Mouse (Mus musculus): ENCODE data around the gene Padi4.

DNA sequence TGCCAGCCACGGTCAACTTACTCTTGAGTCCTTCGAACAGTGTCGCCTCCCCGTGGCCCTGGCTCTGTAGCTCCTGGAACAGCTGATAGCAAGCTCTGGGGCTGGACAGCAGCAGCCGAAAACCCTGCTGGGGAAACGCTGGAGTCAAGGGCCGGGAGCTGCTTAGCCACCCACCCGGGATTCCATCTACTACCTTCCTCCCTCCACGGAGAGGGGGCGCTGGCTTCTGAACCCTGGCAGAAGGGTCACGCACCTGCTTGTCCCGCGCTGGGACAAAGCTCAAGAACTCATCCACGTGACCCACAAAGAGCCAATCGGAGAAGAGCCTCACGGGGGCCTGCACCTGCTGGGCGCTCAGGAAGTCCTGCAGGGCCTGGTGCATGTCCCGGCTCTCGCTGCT lies 23.7 kb downstream of the Padi4 start:
- TF ChIP-seq POLR2A (IDR thresholded peaks at IDR 0.05; ENCODE audit: insufficient read depth, low read length) (no peak), CTCF (IDR thresholded peaks at IDR 0.05; ENCODE audit: low read depth, low read length) (no peak)
